7 mouse cellular contexts compared by ENCODE assay signal in the genomic region with DNA sequence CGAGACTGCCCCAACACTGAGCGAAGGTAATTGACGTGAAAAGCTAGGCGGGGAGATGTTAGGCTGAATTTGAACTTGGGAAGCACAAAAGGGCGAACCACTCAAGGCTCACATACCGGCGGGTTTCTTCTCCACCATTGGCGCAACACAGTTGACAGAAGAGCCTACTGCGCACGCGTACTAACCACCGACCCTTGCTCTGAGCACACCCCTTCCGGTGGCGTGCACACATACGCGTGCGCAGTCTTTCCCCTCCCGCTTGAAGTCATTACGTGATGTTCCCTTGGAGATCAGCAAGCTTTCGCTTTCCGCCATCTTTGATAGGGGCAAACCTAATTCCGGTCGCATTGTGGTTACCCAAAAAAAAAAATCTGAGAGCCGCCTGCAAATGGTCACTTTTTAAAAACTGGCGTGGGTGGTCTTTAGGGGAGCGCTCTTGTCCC. TPM values are rescaled to one million over a fixed set of nuclear protein-coding genes. Genes with fewer than 3 reads are reported as not detected.
DNase-seq lines count a peak whose midpoint lies in the region; ATAC-seq lines count a peak whose summit lies in the region.

Gene Plod3 (plus strand): TSS at position 325 of the 443 bp plus-strand sequence.

- H3K4me3 ChIP-seq in intestine, embryonic 15.5 days (replicated peaks) = peak within 1 kb of the TSS; percentile 91
- H3K4me3 ChIP-seq in midbrain, embryonic 10.5 days = peak within 1 kb of the TSS; percentile 90

- H3K27me3 ChIP-seq in intestine, embryonic 15.5 days (replicated peaks) = no peaks in the 10 kb centered on the region
- no peaks in the 10 kb centered on the region for H3K27me3 ChIP-seq in midbrain, embryonic 10.5 days (ENCODE audit: low read depth, poor library complexity, severe bottlenecking)

- no peaks in the 10 kb centered on the region for H3K9me3 ChIP-seq in intestine, embryonic 15.5 days
- H3K9me3 ChIP-seq in midbrain, embryonic 10.5 days (replicated peaks) = no peaks in the 10 kb centered on the region

- peaks cover 13% of the 10 kb centered on the region for H3K4me1 ChIP-seq in intestine, embryonic 15.5 days (replicated peaks)
- H3K4me1 ChIP-seq in midbrain, embryonic 10.5 days = peaks cover 25% of the 10 kb centered on the region

- peak within 1 kb of the TSS; percentile 76 for H3K4me2 ChIP-seq in intestine, embryonic 15.5 days (replicated peaks)

- peak within 1 kb of the TSS; percentile 95 for H3K27ac ChIP-seq in intestine, embryonic 15.5 days
- H3K27ac ChIP-seq in midbrain, embryonic 10.5 days (replicated peaks) = peak within 1 kb of the TSS; percentile 99

- peak; percentile 95 for DNase-seq in adrenal gland, adult 2 months
- peak; percentile 99 for DNase-seq in embryo, embryonic 11.5 days (ENCODE audit: low read depth, low spot score)
- DNase-seq in gastrocnemius, postnatal 36 days = peak; percentile 87 to 96
- peak; percentile 97 to 99 for DNase-seq in left cerebral cortex, postnatal 25 days (ENCODE audit: low spot score in 2 of 2)
- peak; percentile 97 for DNase-seq in midbrain, embryonic 10.5 days (ENCODE audit: low spot score)
- DNase-seq in right cerebral cortex, postnatal 4 days = peak; percentile 96

- peak within 1 kb of the TSS; percentile 93 for H3K9ac ChIP-seq in intestine, embryonic 15.5 days

- peaks cover 26% of the 10 kb centered on the region for H3K36me3 ChIP-seq in intestine, embryonic 15.5 days
- H3K36me3 ChIP-seq in midbrain, embryonic 10.5 days = peaks cover 44% of the 10 kb centered on the region

- WGBS in intestine, embryonic 15.5 days = under 1% methylated on average over 26 of the region's 26 CpGs
- WGBS in midbrain, embryonic 10.5 days = under 1% methylated on average over 26 of the region's 26 CpGs

- ATAC-seq in intestine, embryonic 15.5 days = peak; percentile 93

- intact Hi-C loops in gastrocnemius, postnatal 36 days (cut with DNase I) = no loop called here
- intact Hi-C loops in left cerebral cortex, postnatal 25 days (cut with DNase I) = loop anchor here (1.0 to 2.0 kb wide), 2 partner anchors 33 to 44 kb away; partner anchors contain the start of gene Fis1

RNA-seq across cellular contexts. Expression of gene Plod3, which starts in this region (rescaled TPM):
- 10 to 100 TPM; 68.5 to 74.3 TPM for total RNA-seq in adrenal gland, adult 2 months (2021)
- polyA plus RNA-seq in adrenal gland, adult 2 months (2012; rRNA removed) = 75.6 and 86.3 TPM in 2 replicates
- total RNA-seq in gastrocnemius, postnatal 36 days (2021) = 10 to 100 TPM; 19.5 to 22.2 TPM
- polyA plus RNA-seq in intestine, embryonic 15.5 days (2015; fragmentation: Nextera tagmentation; extraction: Ambion mirVana) = 41.1 and 42.8 TPM in 2 replicates
- total RNA-seq in left cerebral cortex, postnatal 25 days (2021) = 10 to 100 TPM; 33.7 to 38.5 TPM
- 40.8 and 43.2 TPM in 2 replicates for polyA plus RNA-seq in midbrain, embryonic 10.5 days (2016; fragmentation: Nextera tagmentation; extraction: Ambion mirVana)

Comparison
In these comparisons a context has a peak if more than half of its experiments do, and no peak if none do; other contexts are left out.
1. Peak in every context shown above with its lines: DNase-seq, ATAC-seq, H3K4me3 ChIP-seq and H3K27ac ChIP-seq.